Mouse (Mus musculus): ENCODE data around the gene Slit3. TPM values are rescaled to one million over a fixed set of nuclear protein-coding genes. Genes with fewer than 3 reads are reported as not detected.

Slit3 gene
- polyA plus RNA-seq, 1 experiment: 11.3 TPM

DNA sequence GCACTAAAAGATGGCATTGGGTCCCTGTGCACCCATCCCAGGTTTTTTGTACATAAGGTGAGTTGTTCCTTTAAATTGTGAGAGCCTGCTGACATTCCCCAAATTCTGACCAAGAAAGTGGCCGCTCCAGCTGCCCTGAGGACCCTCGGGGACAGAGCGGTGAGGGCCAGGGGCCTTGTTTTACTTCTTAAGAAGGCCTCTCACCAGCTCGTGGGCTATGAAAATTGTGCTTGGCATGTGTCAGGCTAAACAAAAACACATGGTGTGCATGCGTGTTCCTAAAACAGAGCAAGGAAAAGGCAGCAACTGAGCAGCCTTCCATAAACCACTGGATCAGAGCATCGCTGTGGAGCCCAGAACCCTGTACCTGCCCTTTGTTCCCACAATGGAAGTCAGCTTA, 316.5 kb downstream of the Slit3 start:
- no peak for DNase-seq (ENCODE audit: extremely low spot score in 1 of 2, low spot score in 1 of 2)

DNA sequence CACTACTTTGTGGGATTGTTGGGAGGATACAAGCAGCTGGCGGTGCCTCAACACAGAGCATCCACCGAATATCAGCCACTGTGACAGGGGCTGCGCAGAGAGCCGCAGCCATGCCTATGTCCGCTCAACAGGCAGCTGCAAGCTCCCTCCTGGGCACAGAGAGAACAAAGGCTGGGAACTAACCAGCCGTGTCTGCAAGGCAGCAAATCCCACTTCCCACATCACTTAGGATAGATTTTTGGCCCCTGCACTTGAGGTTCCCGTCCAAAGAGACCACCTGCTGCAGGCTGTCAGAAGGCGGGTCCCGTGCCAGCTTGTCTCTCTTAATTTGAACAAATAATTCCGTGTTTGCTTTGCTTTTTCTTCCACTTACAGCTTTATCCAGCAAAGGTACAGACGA, 319.2 kb downstream of the Slit3 start:
- no peak for DNase-seq (ENCODE audit: extremely low spot score in 1 of 2, low spot score in 1 of 2)

DNA sequence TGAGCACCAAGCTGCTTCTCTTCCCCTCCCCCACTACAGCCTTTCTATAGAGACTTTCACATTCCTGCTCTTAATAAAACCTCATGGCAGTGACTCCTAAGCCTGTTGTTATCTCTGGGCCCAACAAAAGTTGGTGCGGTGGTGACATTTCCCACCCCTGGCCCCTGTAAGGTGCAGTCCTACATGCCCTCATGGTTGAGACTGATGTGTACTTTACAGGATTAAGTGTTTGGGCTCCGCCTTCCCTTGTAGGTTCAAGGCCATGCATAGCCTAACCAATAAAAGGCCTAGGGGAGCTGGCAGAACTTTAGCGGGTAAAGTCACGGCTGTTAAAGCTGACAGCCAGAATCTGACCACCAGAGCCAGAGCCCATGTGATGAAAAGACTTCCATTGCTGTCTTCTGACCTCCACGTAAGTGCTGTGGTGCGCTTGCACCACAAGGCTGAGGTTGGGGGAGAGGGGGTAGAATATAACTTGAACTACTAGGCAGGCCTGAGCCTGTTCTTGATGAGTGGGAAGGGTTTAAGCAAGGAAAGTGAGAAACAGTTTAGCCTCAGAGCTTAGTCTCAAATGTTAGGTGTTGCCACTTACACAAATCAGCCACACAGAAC, 323.6 kb downstream of the Slit3 start:
- DNase-seq (ENCODE audit: extremely low spot score in 1 of 2, low spot score in 1 of 2): no peak

DNA sequence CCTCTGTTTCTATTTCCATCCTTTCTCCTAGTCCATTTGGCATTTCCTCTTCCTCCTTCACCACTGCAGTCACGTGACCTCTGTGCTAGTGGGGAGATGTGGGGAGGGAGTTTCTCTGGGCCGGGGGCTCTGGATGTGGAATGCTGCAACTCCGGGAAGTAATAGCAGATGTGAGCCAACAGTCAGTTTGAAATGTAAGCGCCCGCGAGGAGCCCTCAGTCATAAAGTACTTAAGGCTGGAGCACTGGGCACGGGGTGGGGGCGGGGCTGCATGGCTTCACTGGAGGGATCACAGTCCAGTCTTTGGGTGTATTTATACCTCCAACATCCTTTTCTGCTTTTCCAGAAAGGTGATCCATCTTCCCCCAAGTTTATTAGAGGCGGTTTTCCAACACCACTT, 326.9 kb downstream of the Slit3 start:
- DNase-seq (ENCODE audit: extremely low spot score in 1 of 2, low spot score in 1 of 2): no peak

DNA sequence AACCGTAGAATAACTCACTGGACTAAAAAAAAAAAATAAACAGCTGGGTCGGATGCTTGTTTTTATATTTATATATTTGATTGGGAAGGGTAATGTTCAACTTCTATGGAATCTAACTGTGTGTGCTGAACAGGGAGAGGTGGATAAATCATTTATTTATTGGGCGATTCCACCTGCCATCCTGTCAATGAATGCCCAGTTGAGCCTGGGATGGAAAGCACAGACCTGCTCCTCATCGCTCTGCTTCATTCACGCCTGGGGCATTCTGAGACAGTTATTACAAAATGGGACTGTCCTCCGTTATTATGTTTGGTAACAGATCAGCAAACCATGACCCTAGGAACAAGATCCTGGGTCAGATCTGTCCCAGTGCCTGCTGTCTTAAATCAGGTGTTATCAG, 328.2 kb downstream of the Slit3 start:
- no peak for DNase-seq (ENCODE audit: extremely low spot score in 1 of 2, low spot score in 1 of 2)

DNA sequence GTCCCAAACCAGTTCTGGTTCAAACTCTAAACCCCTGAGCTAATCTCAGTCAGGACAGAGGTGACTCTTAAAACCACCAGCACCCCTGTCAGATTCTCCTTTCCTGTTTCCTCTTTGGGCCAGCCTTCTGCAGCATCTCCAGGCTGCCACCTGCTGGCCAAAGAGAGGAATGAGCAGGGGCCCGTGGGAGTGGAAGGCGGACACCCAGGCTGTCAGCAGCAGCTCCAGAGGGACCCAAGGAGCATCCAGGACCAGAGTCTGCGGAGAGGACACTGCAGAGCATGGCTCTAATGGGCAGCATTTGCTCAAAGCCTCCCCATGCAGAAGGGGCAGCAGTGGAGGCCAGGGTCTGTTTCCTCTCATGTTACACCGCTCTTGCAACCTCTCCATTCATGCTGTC, 330.6 kb downstream of the Slit3 start:
- peak; percentile 22 to 82 for DNase-seq (ENCODE audit: extremely low spot score in 1 of 2, low spot score in 1 of 2)

DNA sequence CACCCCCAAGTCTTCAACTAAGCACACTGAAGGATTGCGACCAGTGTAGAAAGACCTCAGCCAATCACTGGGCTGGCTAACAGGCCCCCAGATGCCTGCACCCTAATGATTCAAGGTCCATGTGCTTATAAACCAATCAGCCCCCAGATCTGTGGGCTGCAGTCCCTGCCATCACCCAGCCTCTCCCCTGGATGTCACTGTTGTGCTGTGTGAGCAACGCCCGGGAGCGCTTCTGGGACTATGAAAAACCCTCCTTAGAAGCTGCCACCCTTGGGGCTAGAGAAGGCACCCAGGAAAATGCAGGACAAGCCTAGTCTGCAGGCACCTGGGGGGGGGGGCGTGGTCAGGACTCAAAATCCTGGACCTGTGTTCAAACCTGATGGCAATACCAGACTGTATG, 331.4 kb downstream of the Slit3 start:
- peak in 1 of 2 experiments; percentile 34 for DNase-seq (ENCODE audit: extremely low spot score in 1 of 2, low spot score in 1 of 2)

DNA sequence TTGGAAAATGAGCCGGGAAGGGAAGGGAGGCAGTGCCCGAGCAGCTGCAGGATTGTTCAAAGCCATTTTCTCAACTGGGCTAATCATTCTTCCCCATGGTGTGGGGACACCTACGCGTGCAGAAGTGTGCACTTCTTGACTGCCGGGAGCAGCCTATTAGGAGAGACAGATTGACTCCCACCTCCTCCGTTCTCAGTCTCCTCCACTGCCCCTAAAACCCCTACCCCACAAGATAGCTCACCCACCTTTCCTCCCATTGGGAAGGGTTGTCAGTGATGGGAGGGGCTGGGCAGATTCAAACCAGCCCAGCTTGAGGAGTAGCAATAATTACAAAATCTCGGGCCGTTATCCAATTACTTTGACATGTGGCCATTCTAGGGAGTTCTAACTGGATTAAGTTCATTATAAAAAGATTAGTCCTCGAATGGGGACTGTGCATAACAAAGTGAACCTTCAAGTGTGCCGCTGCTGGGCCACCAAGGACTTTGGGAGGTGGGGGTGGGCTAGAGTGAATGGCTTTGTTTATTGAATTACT, 333.2 kb downstream of the Slit3 start:
- DNase-seq (ENCODE audit: extremely low spot score in 1 of 2, low spot score in 1 of 2): no peak

DNA sequence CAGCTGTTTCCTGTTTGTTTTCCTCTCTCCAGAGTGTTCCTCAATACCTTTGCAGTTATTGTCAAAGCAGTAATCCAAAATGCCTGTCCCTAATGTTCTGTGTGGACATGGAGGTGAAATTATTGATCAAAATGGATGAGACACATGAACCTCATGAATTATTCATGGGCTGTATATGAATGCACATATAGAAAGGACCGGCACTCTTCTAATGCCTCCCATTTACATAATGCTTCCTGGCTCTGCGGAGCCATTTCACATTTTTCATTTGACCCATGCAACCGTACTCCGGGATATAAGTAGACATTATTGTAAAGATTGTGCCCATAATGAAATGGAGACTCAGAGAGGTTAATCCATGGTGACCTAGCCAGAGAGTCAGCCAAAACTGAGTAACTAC, 333.8 kb downstream of the Slit3 start:
- no peak for DNase-seq (ENCODE audit: extremely low spot score in 1 of 2, low spot score in 1 of 2)

DNA sequence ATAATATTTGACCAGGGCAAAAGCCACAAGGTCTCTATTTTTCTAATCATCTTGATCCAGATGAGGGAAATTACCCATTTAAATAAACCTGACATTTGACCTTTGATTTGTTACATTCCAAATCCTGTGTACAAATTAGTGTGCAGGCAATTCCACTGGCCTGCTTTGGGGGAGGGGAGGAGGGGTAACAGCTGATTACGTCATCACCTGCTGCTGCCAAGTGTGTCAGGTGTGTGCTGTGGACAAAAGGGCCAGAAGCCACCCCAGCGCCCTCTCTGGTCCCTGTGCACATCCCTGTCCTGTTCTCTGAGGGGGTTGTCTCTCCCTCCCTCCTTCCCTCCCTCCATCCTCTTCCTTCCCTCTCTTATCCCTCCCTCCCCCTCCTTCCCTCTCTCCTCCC, 337.0 kb downstream of the Slit3 start:
- no peak for DNase-seq (ENCODE audit: extremely low spot score in 1 of 2, low spot score in 1 of 2)

DNA sequence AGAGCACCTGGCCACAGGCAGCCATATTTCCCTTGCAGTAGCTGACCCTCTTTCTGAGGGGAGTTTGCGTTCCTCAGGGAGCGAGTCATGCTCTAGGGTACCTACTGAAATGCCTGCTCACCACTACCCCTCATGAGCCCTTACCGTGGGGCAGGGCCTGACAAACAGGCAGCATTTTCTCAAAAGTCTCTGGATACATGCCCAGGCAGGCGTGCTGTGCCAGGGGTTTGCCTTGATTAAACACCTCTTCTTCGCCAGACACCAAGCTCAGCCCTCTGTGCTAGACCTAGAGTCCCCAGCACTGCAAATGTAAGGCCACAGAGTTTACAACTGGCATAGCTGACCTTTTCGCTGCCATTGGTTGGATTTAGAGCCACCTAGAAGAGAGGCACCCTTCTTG, 345.7 kb downstream of the Slit3 start:
- DNase-seq (ENCODE audit: extremely low spot score in 1 of 2, low spot score in 1 of 2): no peak

DNA sequence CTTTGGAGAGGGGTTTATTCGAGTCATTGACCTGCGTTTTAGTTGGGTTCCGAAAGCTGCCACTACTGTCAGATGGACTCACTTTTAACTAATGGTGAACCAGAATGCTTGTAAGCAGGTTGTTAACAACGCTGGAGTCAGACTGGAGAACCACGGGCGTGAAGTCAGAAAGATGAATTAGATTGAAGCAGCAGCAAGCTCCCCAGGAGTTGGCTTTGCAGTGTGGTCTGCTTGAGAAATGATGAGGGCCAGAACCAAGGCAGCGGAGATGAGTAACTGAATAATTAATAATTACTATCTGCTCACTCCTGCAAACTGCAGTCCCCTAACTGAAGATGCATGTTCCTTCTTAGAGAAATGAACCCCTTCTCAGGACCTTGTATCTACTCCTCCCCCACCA, 347.8 kb downstream of the Slit3 start:
- DNase-seq (ENCODE audit: extremely low spot score in 1 of 2, low spot score in 1 of 2): no peak

DNA sequence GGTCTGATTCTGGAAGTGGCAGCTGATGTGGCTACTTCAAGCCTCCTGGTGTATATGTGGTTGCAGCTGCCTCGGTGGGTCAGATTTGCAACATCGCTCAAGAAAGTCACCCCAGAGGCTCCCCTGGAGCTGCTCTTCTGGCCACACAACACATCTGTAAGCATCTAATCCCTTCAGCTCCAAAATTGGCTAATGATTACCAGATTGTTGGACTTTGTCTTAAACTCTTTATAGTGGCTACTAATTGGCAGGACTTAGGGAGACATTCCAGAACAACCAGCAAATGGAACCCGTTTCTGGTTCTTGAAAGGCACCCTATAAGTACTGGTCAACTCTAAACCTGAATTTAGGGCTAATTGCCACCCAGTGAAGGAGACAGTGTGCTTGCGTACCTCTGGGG, 348.9 kb downstream of the Slit3 start:
- DNase-seq (ENCODE audit: extremely low spot score in 1 of 2, low spot score in 1 of 2): no peak

DNA sequence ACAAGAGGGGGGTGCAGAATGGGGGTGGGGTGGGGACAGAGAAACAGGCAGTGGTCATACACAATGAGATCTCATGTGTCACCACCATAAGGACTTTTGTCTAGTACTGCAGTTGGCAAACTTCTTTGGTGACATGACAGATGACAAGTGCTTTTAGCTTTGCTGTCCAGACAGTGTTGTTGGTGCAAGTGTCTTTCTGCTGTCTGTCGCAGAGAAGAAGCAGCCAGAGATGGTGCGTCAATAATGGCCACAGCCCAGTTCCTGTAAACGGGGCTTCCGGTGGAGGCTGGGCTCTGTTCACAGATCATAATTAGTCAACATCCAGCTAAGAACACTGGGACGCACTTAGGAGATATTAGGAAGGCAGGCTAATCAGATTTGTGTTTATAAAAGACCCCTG, 349.8 kb downstream of the Slit3 start:
- no peak for DNase-seq (ENCODE audit: extremely low spot score in 1 of 2, low spot score in 1 of 2)

DNA sequence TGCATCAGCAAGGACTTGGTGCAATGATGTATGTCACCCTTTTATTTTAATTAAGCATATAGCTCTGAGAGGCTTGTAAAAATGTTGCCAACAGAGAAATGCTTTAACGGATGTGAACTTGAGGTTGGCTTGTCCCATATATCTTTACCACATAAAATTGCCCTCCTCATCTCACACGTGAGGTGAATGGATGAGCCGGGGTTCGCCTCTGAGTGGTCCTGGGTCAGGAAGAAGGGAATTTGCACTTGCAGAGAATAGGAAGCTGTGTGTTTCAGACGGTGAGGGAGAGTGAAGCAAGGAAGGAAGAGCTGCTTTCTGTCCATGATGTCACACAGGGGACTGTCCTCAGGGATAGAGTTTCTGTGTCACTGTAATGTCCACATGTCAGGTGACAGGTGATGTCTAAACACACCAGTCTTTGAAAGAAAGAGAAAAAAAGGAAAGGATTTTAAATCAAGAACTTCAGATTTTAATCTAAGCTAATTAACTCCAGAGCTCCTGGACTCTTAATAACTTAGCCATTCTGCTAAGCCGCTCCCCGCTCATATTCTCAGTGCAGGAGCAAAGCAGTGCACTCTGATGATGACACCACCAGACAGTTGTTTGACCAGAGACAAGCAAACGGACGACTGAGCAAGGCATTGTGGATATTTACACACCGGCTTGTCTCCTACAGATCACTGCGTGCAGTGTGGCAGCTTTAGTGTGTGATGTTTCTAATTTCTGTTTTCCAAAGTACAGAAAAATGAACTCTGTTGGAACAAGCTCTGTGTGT, 352.0 kb downstream of the Slit3 start:
- DNase-seq (ENCODE audit: extremely low spot score in 1 of 2, low spot score in 1 of 2): no peak

DNA sequence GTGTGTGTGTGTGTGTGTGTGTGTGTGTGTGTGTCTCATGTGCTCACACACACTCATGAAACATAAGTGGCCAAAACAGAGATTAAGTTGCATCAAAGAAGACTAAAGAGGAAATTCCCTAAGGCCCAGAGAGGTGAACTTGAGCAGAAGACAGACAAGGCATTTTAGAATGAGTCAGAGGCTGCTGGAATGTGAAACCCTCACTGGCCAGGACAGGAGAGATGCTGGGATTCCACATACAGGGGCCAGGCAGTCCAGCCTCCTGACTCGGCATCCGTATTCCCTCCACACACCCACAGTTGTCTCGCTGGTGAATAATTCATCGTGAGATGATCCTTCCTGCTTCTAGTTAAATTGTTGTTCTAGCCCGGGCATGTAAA, 352.6 kb downstream of the Slit3 start:
- DNase-seq (ENCODE audit: extremely low spot score in 1 of 2, low spot score in 1 of 2): no peak

DNA sequence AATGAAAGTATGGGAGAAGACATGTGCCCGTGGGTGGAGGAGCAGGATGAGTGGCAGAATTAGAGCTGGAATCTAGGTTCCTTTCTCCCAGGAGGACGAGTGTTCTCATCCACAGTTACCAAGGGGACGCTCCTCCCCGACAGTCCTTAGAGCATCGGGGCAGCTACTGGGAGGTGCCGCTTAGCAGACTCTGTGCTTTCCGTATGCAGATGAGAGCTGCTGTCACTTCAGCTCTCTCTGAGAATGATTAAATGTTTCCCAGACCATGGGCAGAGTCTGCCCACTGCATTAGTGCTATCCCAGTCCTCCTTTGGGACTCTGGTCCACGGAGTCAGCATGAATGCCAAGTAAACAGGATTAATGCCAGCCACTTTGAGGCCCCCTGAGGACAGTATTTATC, 359.1 kb downstream of the Slit3 start:
- peak in 1 of 2 experiments; percentile 20 for DNase-seq (ENCODE audit: extremely low spot score in 1 of 2, low spot score in 1 of 2)

DNA sequence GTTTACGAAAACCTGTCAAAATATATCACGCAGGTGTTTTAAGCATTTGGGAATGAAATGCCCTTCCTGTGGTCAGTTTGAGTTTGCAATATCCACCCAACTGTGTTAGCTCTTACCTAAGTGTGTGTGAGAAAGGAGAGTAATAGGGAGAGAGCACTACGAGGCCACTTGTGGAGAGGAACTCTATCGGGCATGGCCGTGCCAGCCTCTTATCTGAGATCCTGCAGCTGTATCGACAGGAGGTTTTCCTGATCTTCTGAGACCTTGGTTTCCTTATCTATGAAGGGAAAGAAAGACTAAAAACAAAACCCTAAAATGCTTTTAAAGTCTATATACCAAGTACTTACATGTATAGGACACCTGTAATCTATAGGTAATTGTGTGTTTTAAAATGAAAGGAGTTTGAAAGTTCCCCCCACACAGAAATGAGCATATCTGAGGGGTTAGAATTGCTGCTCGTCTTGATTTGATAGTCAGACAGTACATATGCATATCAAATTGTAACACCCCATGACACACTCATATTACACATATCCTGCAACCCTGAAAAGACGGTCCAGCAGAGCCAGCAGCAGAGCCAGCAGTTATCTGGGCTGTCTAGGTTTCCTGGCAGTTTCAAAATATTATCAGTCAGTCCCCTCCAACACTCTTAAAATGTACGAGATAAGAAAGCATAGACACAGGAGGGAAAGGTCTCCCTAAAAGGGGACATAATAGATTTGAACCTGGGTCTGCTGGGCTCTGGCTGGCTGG, 360.8 kb downstream of the Slit3 start:
- DNase-seq (ENCODE audit: extremely low spot score in 1 of 2, low spot score in 1 of 2): no peak

DNA sequence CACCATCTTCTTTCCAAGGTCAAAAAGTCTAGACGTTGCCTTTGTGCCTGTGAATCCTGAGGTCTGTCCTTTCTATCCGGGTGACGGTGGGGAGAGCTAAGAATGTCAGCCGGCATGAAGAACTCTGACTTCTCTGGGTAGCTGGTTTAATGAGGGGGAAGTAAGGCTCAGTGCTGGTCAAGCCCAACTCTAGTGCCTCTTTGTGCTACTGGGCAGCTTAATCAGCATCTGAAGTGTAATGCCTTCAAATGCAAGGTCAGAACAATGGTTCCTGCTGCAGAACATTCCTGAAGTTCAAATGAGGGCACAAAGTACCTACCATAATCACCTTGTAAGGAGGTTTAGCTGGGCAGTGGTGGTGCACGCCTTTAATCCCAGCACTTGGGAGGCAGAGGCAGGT, 366.9 kb downstream of the Slit3 start:
- DNase-seq (ENCODE audit: extremely low spot score in 1 of 2, low spot score in 1 of 2): no peak

DNA sequence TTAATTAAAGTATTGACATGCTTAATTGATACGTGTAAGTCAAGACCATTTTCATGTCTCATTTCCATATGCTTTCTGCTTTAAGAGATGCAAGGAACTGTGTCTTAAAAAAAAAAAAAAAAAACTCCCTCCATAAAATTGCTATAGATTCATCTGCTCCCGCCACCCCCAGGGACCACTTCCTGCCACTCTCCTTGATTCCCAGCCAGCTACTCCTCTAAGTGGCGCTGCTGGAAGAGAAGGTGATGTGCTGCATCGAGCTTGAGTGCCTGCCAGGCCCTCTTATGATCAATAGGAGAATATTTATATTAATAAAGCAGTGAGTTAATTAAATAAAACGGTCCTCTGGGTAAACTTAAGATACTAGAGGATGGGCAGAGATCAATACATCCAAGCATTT, 370.7 kb downstream of the Slit3 start:
- no peak for DNase-seq (ENCODE audit: extremely low spot score in 1 of 2, low spot score in 1 of 2)

DNA sequence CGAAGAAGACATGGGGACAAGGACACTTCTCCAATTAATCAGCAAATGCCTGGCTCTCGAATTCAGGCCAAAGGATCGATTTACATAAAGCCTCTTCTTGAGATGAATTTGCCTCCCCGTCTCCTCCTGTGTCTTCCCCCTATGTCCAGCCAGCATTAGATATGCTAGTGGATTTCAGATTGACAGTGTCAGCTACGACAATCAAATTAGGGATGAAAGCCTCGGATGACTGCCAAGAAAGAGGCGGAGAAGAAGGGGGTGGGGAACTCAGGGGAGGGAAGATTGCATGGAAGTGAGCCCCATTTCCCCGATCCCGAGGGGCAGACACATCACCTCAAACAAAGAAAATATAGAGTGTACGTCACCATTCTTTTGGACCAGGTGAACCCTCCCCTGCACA, 375.9 kb downstream of the Slit3 start:
- no peak for DNase-seq (ENCODE audit: extremely low spot score in 1 of 2, low spot score in 1 of 2)

DNA sequence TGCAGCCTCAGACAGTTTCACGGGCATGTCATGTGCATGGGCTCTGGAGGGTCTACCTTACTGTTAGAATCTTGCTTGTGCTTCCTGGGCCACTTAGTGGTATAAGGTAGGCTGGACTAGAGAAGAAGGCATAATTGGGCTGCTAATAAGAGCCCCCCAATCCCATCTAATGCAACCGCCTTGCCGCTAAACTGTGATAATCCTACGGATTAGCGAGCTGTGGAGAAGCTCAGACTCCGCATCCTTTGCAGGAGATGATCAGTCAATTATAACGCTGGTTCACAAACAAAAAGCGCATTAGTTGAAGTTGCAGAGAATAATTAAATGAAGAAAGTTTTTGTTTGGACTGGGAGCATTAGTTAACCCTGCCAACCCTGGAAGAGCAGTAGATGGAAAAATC, 376.9 kb downstream of the Slit3 start:
- no peak for DNase-seq (ENCODE audit: extremely low spot score in 1 of 2, low spot score in 1 of 2)

Measured in frontal cortex, adult 2 months (tissue).